Mouse (Mus musculus) CD8-positive naive resting alpha-beta T cell, adult 2 months (primary cell): ENCODE measurements around the gene Aasdh.
"Not testable (repeated sequence)": the region's sequence is repeated elsewhere in the genome, so short reads cannot be mapped to it uniquely, and the experiment has no call there.

Experiments used
- DNase-seq, 2 experiments: peaks; one replicate each; pipeline ENCODE4 v3.0.0; 2022; ENCODE audit warnings: low read depth in 2 of 2, low spot score in 2 of 2

Aasdh gene

GRCm38 (mm10) chr5:76912522-76912921, 7.2 kb upstream of the Aasdh start:
- DNase-seq: not testable (repeated sequence)

- DNase-seq: no peak
Measured at GRCm38 (mm10) chr5:76910807-76911206, 5.5 kb upstream of the Aasdh start.

- no peak for DNase-seq
Measured at GRCm38 (mm10) chr5:76906155-76906499, 813 bp upstream of the Aasdh start.

GRCm38 (mm10) chr5:76904713-76905404, 455 bp downstream of the Aasdh start:
- DNase-seq: peak in 1 of 2 experiments; percentile 6

GRCm38 (mm10) chr5:76902131-76902530, 3.2 kb downstream of the Aasdh start:
- no peak for DNase-seq

- DNase-seq: no peak
Measured at GRCm38 (mm10) chr5:76893084-76893483, 12.2 kb downstream of the Aasdh start.

GRCm38 (mm10) chr5:76892608-76893007, 12.7 kb downstream of the Aasdh start:
- DNase-seq: no peak

GRCm38 (mm10) chr5:76887011-76887410, 18.3 kb downstream of the Aasdh start:
- DNase-seq: no peak

GRCm38 (mm10) chr5:76884107-76884506, 21.2 kb downstream of the Aasdh start:
- DNase-seq: no peak

- DNase-seq: no peak
Measured at GRCm38 (mm10) chr5:76876106-76876758, 29.1 kb downstream of the Aasdh start.

GRCm38 (mm10) chr5:76869553-76869952, 35.8 kb downstream of the Aasdh start:
- DNase-seq: no peak

GRCm38 (mm10) chr5:76868693-76869286, 36.5 kb downstream of the Aasdh start:
- peak; percentile 8 to 20 for DNase-seq

GRCm38 (mm10) chr5:76866819-76867218, 38.5 kb downstream of the Aasdh start:
- no peak for DNase-seq

GRCm38 (mm10) chr5:76858444-76858843, 46.9 kb downstream of the Aasdh start:
- no peak for DNase-seq

- DNase-seq: no peak
Measured at GRCm38 (mm10) chr5:76857103-76858015, 48.0 kb downstream of the Aasdh start.

- DNase-seq: no peak
Measured at GRCm38 (mm10) chr5:76855829-76856600, 49.3 kb downstream of the Aasdh start.

- peak; percentile 61 to 63 for DNase-seq
Measured at GRCm38 (mm10) chr5:76853549-76853948, 51.8 kb downstream of the Aasdh start.

GRCm38 (mm10) chr5:76851316-76851715, 54.0 kb downstream of the Aasdh start:
- no peak for DNase-seq

GRCm38 (mm10) chr5:76847106-76847505, 58.2 kb downstream of the Aasdh start:
- no peak for DNase-seq

GRCm38 (mm10) chr5:76844618-76845186, 60.6 kb downstream of the Aasdh start:
- no peak for DNase-seq
